14 mouse cellular contexts compared by ENCODE assay signal in the genomic region with DNA sequence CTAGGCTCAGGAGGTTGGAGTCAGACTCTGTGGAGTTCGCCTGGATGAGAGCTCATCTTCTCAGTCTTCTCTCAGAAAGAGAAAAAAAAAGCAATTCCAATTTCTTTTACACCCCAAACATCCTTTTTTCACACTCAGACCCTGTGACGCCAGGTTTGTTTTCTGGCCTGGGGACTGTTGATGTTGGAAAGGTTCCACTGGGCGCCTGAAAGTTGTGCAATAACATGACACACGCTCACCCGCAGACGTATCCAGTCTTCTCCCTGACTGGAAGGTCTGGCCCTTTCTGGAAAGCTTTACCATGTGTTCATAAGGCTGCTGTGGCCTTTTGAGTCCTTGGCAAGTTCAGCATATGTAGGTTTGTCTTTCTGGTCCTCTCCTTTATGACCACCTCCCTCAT.
A peak's percentile ranks its signal among the peaks of the same experiment; 100 is the strongest.
DNase-seq lines count a peak whose midpoint lies in the region; ATAC-seq lines count a peak whose summit lies in the region.
"Had no signal": no experiment of that assay in that cellular context is flagged by ENCODE, and none has a peak within 500 bp of the region (broad histone marks: within the 10 kb centered on the region; RNA-seq: fewer than 3 reads in every experiment).

No protein-coding gene starts in this region.

- DNase-seq in kidney, postnatal 36 days = peak; percentile 2 to 7
- no peak for DNase-seq in kidney, postnatal 10 days
- DNase-seq in 3134 (ENCODE audit: extremely low read depth, insufficient read length, low spot score) (peak; percentile 49), NIH3T3 (ENCODE audit: low read depth) (peak; percentile 94)
- DNase-seq in forebrain, embryonic 10.5 days (ENCODE audit: extremely low spot score, low spot score) = no peak
- no peak for DNase-seq in thymus, postnatal 10 days (ENCODE audit: low spot score in 2 of 2)
- no peak for DNase-seq in kidney, postnatal 4 days
- DNase-seq: right cerebral cortex, postnatal 25 days had no signal

- ATAC-seq in heart, embryonic 13.5 days (ENCODE audit: extremely low read depth, insufficient number of reproducible peaks, low FRiP score, low TSS enrichment) = no peak
- ATAC-seq: intestine, embryonic 15.5 days; midbrain, embryonic 15.5 days had no signal

- no peaks in the 10 kb centered on the region for H3K9me3 ChIP-seq in heart, embryonic 13.5 days
- H3K9me3 ChIP-seq in forebrain, embryonic 10.5 days = no peaks in the 10 kb centered on the region
- H3K9me3 ChIP-seq: hindbrain, embryonic 10.5 days; intestine, embryonic 15.5 days; lung, embryonic 15.5 days; midbrain, embryonic 15.5 days; stomach, embryonic 15.5 days had no signal

- 0 out of 2 replicates have a peak, but pooled peaks cover 2% of the 10 kb centered on the region for H3K4me1 ChIP-seq in heart, embryonic 13.5 days
- no peaks in the 10 kb centered on the region for H3K4me1 ChIP-seq in forebrain, embryonic 10.5 days
- H3K4me1 ChIP-seq: intestine, embryonic 15.5 days; lung, embryonic 15.5 days; midbrain, embryonic 15.5 days; stomach, embryonic 15.5 days had no signal

- H3K27me3 ChIP-seq in heart, embryonic 13.5 days (replicated peaks) = no peaks in the 10 kb centered on the region
- H3K27me3 ChIP-seq in forebrain, embryonic 10.5 days (ENCODE audit: poor library complexity, severe bottlenecking) = no peaks in the 10 kb centered on the region
- H3K27me3 ChIP-seq: intestine, embryonic 15.5 days; lung, embryonic 15.5 days; midbrain, embryonic 15.5 days; stomach, embryonic 15.5 days had no signal

- H3K27ac ChIP-seq in heart, embryonic 13.5 days (replicated peaks) = peak overlapping the region; percentile 48; the same call in 1 of the 2 replicates
- H3K27ac ChIP-seq in forebrain, embryonic 10.5 days = no peak overlapping the region
- H3K27ac ChIP-seq: hindbrain, embryonic 10.5 days; intestine, embryonic 15.5 days; lung, embryonic 15.5 days; midbrain, embryonic 15.5 days; stomach, embryonic 15.5 days had no signal

- no peak overlapping the region for H3K4me3 ChIP-seq in heart, embryonic 13.5 days
- no peak overlapping the region for H3K4me3 ChIP-seq in forebrain, embryonic 10.5 days
- H3K4me3 ChIP-seq: hindbrain, embryonic 10.5 days; intestine, embryonic 15.5 days; lung, embryonic 15.5 days; midbrain, embryonic 15.5 days; stomach, embryonic 15.5 days had no signal

- H3K4me2 ChIP-seq in heart, embryonic 13.5 days = no peak overlapping the region
- H3K4me2 ChIP-seq: intestine, embryonic 15.5 days; lung, embryonic 15.5 days; midbrain, embryonic 15.5 days; stomach, embryonic 15.5 days had no signal

- no peak overlapping the region for H3K9ac ChIP-seq in heart, embryonic 13.5 days
- H3K9ac ChIP-seq: intestine, embryonic 15.5 days; lung, embryonic 15.5 days; midbrain, embryonic 15.5 days; stomach, embryonic 15.5 days had no signal

- WGBS in heart, embryonic 13.5 days = 58% methylated on average over 6 of the region's 6 CpGs
- WGBS in forebrain, embryonic 10.5 days = 92% methylated on average over 6 of the region's 6 CpGs

- no peaks in the 10 kb centered on the region for H3K36me3 ChIP-seq in heart, embryonic 13.5 days
- H3K36me3 ChIP-seq in forebrain, embryonic 10.5 days (replicated peaks) = peaks cover 4% of the 10 kb centered on the region; the same call in 1 of the 2 replicates
- H3K36me3 ChIP-seq: intestine, embryonic 15.5 days; lung, embryonic 15.5 days; midbrain, embryonic 15.5 days; stomach, embryonic 15.5 days had no signal

Comparison
In these comparisons a context has a peak if more than half of its experiments do, and no peak if none do; other contexts are left out.
1. DNase-seq: peak in kidney, postnatal 36 days (2 of 2), 3134 (single experiment) and NIH3T3 (single experiment); none in kidney, postnatal 10 days (single experiment), forebrain, embryonic 10.5 days (single experiment), thymus, postnatal 10 days (0 of 2) and kidney, postnatal 4 days (0 of 2).